Mouse (Mus musculus) MEL (cell line): Measurements from ENCODE around the gene Ptprr. TPM values are rescaled to one million over a fixed set of nuclear protein-coding genes. Genes with fewer than 3 reads are reported as not detected.

Source experiments
- DNase-seq: peaks from one replicate; pipeline ENCODE4 v3.0.0; 2011; ENCODE audit warnings: low read depth, low spot score
- H3K27ac ChIP-seq: 2 replicates; pipeline ENCODE4 v1.5.1; 2012; ENCODE audit warnings: low read depth, mild to moderate bottlenecking, control low read depth, low read length, moderate library complexity; ENCODE audit not compliant: control insufficient read depth
- H3K27me3 ChIP-seq, 2 experiments: fragments of 150-350 bp in 1 of 2; sonication (generic) in 1 of 2; 2 replicates each; pipeline ENCODE4 v1.6.1; 2012; ENCODE audit warnings: low read length in 2 of 2, mild to moderate bottlenecking in 2 of 2, improper control_type of control experiment in 1 of 2, moderate library complexity in 1 of 2; ENCODE audit not compliant: insufficient read depth in 2 of 2, control insufficient read depth in 1 of 2
- H3K36me3 ChIP-seq, 2 experiments: 2 replicates each; pipeline ENCODE4 v1.6.1; 2012 to 2014; ENCODE audit warnings: low read length in 2 of 2, improper control_type of control experiment in 1 of 2, inconsistent platforms in 1 of 2, mild to moderate bottlenecking in 1 of 2; ENCODE audit not compliant: insufficient read depth in 2 of 2, control insufficient read depth in 1 of 2
- H3K4me1 ChIP-seq, 2 experiments: fragments of 150-350 bp in 1 of 2; sonication (generic) in 1 of 2; 2 replicates each; pipeline ENCODE4 v1.6.1; 2012; ENCODE audit warnings: low read length in 2 of 2, improper control_type of control experiment in 1 of 2, mild to moderate bottlenecking in 1 of 2; ENCODE audit not compliant: insufficient read depth in 2 of 2, control insufficient read depth in 1 of 2
- H3K4me3 ChIP-seq, 2 experiments: fragments of 150-350 bp in 1 of 2; sonication (generic) in 1 of 2; 2 replicates each; pipeline ENCODE4 v1.5.1; 2012; ENCODE audit warnings: low read depth in 2 of 2, low read length in 2 of 2, mild to moderate bottlenecking in 2 of 2, moderate library complexity in 2 of 2, control low read depth in 1 of 2, improper control_type of control experiment in 1 of 2; ENCODE audit not compliant: control insufficient read depth in 1 of 2, insufficient read depth in 1 of 2
- H3K79me2 ChIP-seq: 2 replicates; pipeline ENCODE4 v1.6.1; 2012; ENCODE audit warnings: mild to moderate bottlenecking, low read length, moderate library complexity; ENCODE audit not compliant: control insufficient read depth, poor library complexity, insufficient read depth
- H3K9ac ChIP-seq: 2 replicates; pipeline ENCODE4 v1.6.1; 2012; ENCODE audit warnings: low read depth, mild to moderate bottlenecking, control low read depth, low read length, moderate library complexity; ENCODE audit not compliant: control insufficient read depth, poor library complexity, severe bottlenecking
- H3K9me3 ChIP-seq: fragments of 150-350 bp; sonication (generic); replicated peaks from 2 replicates; pipeline ENCODE4 v1.6.1; 2012; ENCODE audit warnings: mild to moderate bottlenecking, low read length, improper control_type of control experiment, moderate library complexity; ENCODE audit not compliant: insufficient read depth
- CHD1 ChIP-seq: IDR thresholded peaks from 2 replicates; pipeline ENCODE4 v1.6.1; 2012; ENCODE audit warnings: low read depth, mild to moderate bottlenecking, inconsistent platforms, low read length, improper control_type of control experiment
- CHD2 ChIP-seq: IDR thresholded peaks from 2 replicates; pipeline ENCODE4 v1.6.1; 2011; ENCODE audit warnings: low read length, improper control_type of control experiment
- E2F4 ChIP-seq: IDR thresholded peaks from 2 replicates; pipeline ENCODE4 v1.6.1; 2011; ENCODE audit warnings: low read depth, low read length, improper control_type of control experiment, borderline replicate concordance
- ELF1 ChIP-seq: IDR thresholded peaks from 2 replicates; pipeline ENCODE4 v1.6.1; 2014; ENCODE audit warnings: low read depth, mild to moderate bottlenecking, inconsistent platforms, low read length, improper control_type of control experiment, moderate library complexity
- EP300 ChIP-seq, 2 experiments: IDR thresholded peaks; 2 replicates each; pipeline ENCODE4 v1.6.1; 2011; ENCODE audit warnings: improper control_type of control experiment in 2 of 2, low read length in 2 of 2, low read depth in 1 of 2, mild to moderate bottlenecking in 1 of 2
- GABPA ChIP-seq: IDR thresholded peaks from 2 replicates; pipeline ENCODE4 v1.6.1; 2012; ENCODE audit warnings: low read depth, mild to moderate bottlenecking, inconsistent platforms, low read length, improper control_type of control experiment, moderate library complexity
- GATA1 ChIP-seq: IDR thresholded peaks from 2 replicates; pipeline ENCODE4 v1.6.1; 2011; ENCODE audit warnings: low read depth, low read length, improper control_type of control experiment
- JUND ChIP-seq: IDR thresholded peaks from 2 replicates; pipeline ENCODE4 v1.6.1; 2011; ENCODE audit warnings: low read depth, mild to moderate bottlenecking, improper control_type of control experiment, low read length
- KAT2A ChIP-seq: conservative IDR thresholded peaks from 2 replicates; pipeline ENCODE4 v1.6.1; 2012; ENCODE audit warnings: low read depth, low read length, improper control_type of control experiment, inconsistent platforms
- MAFK ChIP-seq: IDR thresholded peaks from 2 replicates; pipeline ENCODE4 v1.6.1; 2011; ENCODE audit warnings: low read depth, mild to moderate bottlenecking, low read length, improper control_type of control experiment, borderline replicate concordance
- MAX ChIP-seq: IDR thresholded peaks from 2 replicates; pipeline ENCODE4 v1.6.1; 2011; ENCODE audit warnings: low read length, improper control_type of control experiment
- MXI1 ChIP-seq: IDR thresholded peaks from 2 replicates; pipeline ENCODE4 v1.6.1; 2011; ENCODE audit warnings: mild to moderate bottlenecking, low read depth, low read length, improper control_type of control experiment
- MYB ChIP-seq: IDR thresholded peaks from 2 replicates; pipeline ENCODE4 v1.6.1; 2011; ENCODE audit warnings: mild to moderate bottlenecking, low read depth, low read length, improper control_type of control experiment
- MYC ChIP-seq: IDR thresholded peaks from 2 replicates; pipeline ENCODE4 v1.6.1; 2011; ENCODE audit warnings: low read depth, mild to moderate bottlenecking, low read length, improper control_type of control experiment, moderate library complexity
- NELFE ChIP-seq: IDR thresholded peaks from 2 replicates; pipeline ENCODE4 v1.6.1; 2011; ENCODE audit warnings: low read depth, low read length, improper control_type of control experiment
- NRF1 ChIP-seq: IDR thresholded peaks from 2 replicates; pipeline ENCODE4 v1.6.1; 2014; ENCODE audit warnings: low read depth, mild to moderate bottlenecking, inconsistent platforms, low read length, improper control_type of control experiment, moderate library complexity; ENCODE audit not compliant: poor library complexity, insufficient read depth, severe bottlenecking
- POLR2A ChIP-seq, 2 experiments: IDR thresholded peaks; 2 replicates each; pipeline ENCODE4 v1.6.1; 2011 to 2012; ENCODE audit warnings: low read length in 2 of 2, mild to moderate bottlenecking in 2 of 2, control low read depth in 1 of 2, improper control_type of control experiment in 1 of 2, low read depth in 1 of 2, moderate library complexity in 1 of 2; ENCODE audit not compliant: control insufficient read depth in 1 of 2, insufficient read depth in 1 of 2, poor library complexity in 1 of 2
- POLR2AphosphoS5 ChIP-seq: IDR thresholded peaks from 2 replicates; pipeline ENCODE4 v1.6.1; 2012; ENCODE audit warnings: low read depth, borderline replicate concordance, mild to moderate bottlenecking, inconsistent platforms, low read length, moderate library complexity, mixed read lengths
- RCOR1 ChIP-seq: IDR thresholded peaks from 2 replicates; pipeline ENCODE4 v1.6.1; 2012; ENCODE audit warnings: low read depth, mild to moderate bottlenecking, inconsistent platforms, low read length, improper control_type of control experiment
- SIN3A ChIP-seq: IDR thresholded peaks from 2 replicates; pipeline ENCODE4 v1.6.1; 2012; ENCODE audit warnings: low read length, improper control_type of control experiment, inconsistent platforms
- SMC3 ChIP-seq: IDR thresholded peaks from 2 replicates; pipeline ENCODE4 v1.6.1; 2011; ENCODE audit warnings: low read depth, low read length, improper control_type of control experiment
- TAL1 ChIP-seq: IDR thresholded peaks from 2 replicates; pipeline ENCODE4 v1.6.1; 2012; ENCODE audit warnings: mild to moderate bottlenecking, inconsistent platforms, low read length, moderate library complexity, mixed read lengths
- TBP ChIP-seq: IDR thresholded peaks from 2 replicates; pipeline ENCODE4 v1.8.0; 2011; ENCODE audit warnings: low read depth, low read length, improper control_type of control experiment
- UBTF ChIP-seq: IDR thresholded peaks from 2 replicates; pipeline ENCODE4 v1.6.1; 2012; ENCODE audit warnings: low read depth, mild to moderate bottlenecking, inconsistent platforms, low read length, improper control_type of control experiment, moderate library complexity, borderline replicate concordance; ENCODE audit not compliant: insufficient read depth
- USF2 ChIP-seq, 2 experiments: IDR thresholded peaks; 2 replicates each; pipeline ENCODE4 v1.6.1; 2011 to 2012; ENCODE audit warnings: improper control_type of control experiment in 2 of 2, low read length in 2 of 2, borderline replicate concordance in 1 of 2, inconsistent platforms in 1 of 2, low read depth in 1 of 2, mild to moderate bottlenecking in 1 of 2; ENCODE audit not compliant: insufficient read depth in 1 of 2
- polyA plus RNA-seq, 2 experiments: library from polyadenylated mRNA; stranded (reverse) in 1 of 2; unstranded in 1 of 2; fragments of >175 nt in 1 of 2; fragments of >200 nt in 1 of 2; gene quantifications; 2 replicates each; pipeline versions ENCODE4 v1.2.1 to v1.2.4; 2012; ENCODE audit warnings: low replicate concordance in 2 of 2, low read depth in 1 of 2; ENCODE audit not compliant: insufficient read length in 2 of 2, insufficient read depth in 1 of 2, missing spikeins in 1 of 2
- total RNA-seq: library from RNA; depleted of rRNA; stranded (reverse); fragments of 300-350 nt; gene quantifications from 2 replicates; pipeline ENCODE4 v1.2.3, GENCODE M21; 2012

The Ptprr gene
- total and polyA plus RNA-seq, 3 experiments, result not detected

GRCm38 (mm10) chr10:116301258-116301657 lies 283.2 kb downstream of the Ptprr start:
- TF ChIP-seq E2F4, result no peak
- no peak for TF ChIP-seq CHD2
- no peak for TF ChIP-seq SIN3A
- TF ChIP-seq MXI1, result no peak
- TF ChIP-seq TBP, result no peak
- TF ChIP-seq RCOR1, result no peak
- TF ChIP-seq NRF1, result no peak
- no peak for TF ChIP-seq GATA1
- TF ChIP-seq MYC, result no peak
- TF ChIP-seq MAFK, result no peak
- no peak for TF ChIP-seq EP300 (IDR thresholded peaks at IDR 0.05; ENCODE audit: low read depth in 1 of 2, low read length in 2 of 2)
- no peak overlapping the region for H3K9ac ChIP-seq
- no peak for DNase-seq
- no peaks in the 10 kb centered on the region for H3K79me2 ChIP-seq
- H3K36me3 ChIP-seq, result no peaks in the 10 kb centered on the region
- H3K4me1 ChIP-seq, result no peaks in the 10 kb centered on the region
- no peaks in the 10 kb centered on the region for H3K9me3 ChIP-seq
- no peaks in the 10 kb centered on the region for H3K27me3 ChIP-seq
- H3K27ac ChIP-seq, result no peak overlapping the region
- H3K4me3 ChIP-seq, result no peak overlapping the region

GRCm38 (mm10) chr10:116304355-116304754 lies 286.3 kb downstream of the Ptprr start:
- Histone ChIP-seq H3K9me3 (no peaks in the 10 kb centered on the region), H3K36me3 (no peaks in the 10 kb centered on the region), H3K27me3 (no peaks in the 10 kb centered on the region), H3K9ac (no peak overlapping the region), H3K4me1 (no peaks in the 10 kb centered on the region), H3K79me2 (no peaks in the 10 kb centered on the region), H3K4me3 (no peak overlapping the region), H3K27ac (no peak overlapping the region)
- no peak for DNase-seq
- TF ChIP-seq KAT2A (no peak), RCOR1 (no peak), ELF1 (no peak), E2F4 (no peak), TAL1 (no peak), EP300 (IDR thresholded peaks at IDR 0.05; ENCODE audit: low read depth in 1 of 2, low read length in 2 of 2) (no peak), USF2 (IDR thresholded peaks at IDR 0.05; ENCODE audit: borderline replicate concordance in 1 of 2, insufficient read depth in 1 of 2, low read depth in 1 of 2, low read length in 2 of 2) (no peak), POLR2A (IDR thresholded peaks at IDR 0.05; ENCODE audit: control insufficient read depth in 1 of 2, insufficient read depth in 1 of 2, low read depth in 1 of 2, low read length in 2 of 2, poor library complexity in 1 of 2) (no peak), GABPA (no peak), MYC (no peak), POLR2AphosphoS5 (no peak), CHD1 (no peak), TBP (no peak), MAX (no peak), MXI1 (no peak), SMC3 (no peak), NELFE (no peak), UBTF (no peak), MYB (no peak), JUND (no peak)
